Mouse (Mus musculus) fat pad, adult 2 months (tissue): ENCODE results near the gene Ccdc190.

Source experiments
- DNase-seq: peaks from one replicate; pipeline ENCODE4 v3.0.0-alpha.2; 2011; ENCODE audit warnings: low read depth, low spot score; ENCODE audit errors: extremely low read depth

Ccdc190 gene

DNA sequence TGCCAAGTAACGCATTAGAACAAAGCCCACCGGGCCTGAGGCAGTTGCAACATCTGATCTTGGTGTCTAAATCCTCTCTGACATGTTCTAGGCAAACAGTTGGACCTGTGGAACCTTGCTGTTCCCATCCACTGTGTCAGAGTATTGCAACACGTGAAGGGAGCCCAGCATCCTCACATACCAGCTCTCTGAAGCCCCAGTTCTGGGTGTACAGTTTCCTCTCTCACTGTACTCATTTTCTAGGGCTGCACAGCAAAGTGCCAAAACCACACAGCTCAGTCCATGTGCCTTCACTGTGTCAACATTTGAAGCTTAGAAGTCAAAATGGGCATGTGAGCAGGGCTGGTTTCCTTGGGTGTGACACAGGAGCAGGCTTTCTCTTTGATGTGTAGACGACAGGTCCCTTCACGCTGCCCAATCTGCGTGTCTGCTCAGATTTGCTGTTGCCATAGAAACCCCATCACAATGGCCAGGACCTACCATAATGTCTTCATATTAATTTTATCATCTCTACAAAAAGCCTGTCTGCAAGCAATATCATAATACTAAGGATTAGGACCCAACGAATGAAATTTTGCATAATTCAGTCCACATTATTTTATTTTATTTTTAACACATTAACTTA lies 3.8 kb downstream of the Ccdc190 start:
- DNase-seq, result no peak

DNA sequence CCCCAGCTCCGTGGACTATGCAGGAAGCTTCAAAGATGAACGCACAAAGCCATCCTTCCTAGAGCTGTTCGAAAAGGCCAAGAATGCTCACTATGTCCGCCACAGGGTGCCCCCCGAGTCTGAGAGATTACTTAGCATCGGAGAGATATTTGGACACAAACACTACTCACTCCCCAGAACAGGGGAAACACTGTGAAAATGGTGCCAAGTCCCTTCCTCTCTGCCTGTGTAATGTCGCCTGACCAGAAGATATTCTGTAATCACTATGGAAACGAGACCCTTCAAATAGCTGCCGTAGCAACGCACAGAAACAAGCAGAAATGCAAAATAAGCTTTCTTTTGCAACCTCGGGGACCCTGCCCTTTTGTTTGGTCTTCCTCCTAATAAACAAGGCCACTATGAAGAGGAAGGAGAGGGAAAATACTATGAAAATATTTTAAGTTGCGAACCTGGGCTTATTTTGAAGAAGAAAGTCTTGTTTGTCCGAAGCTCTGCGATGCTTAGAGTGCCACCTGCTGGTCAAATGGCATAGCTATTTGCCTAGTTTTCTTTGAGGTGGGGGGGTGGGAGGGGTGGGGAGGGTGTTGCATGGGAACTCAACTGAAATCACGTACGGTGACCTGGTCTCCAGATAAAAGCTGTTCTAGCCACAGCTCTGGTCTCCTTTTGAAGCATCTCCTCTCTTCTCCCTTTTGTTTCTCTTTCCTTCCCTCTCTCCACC lies 5.7 kb downstream of the Ccdc190 start:
- DNase-seq, result no peak

DNA sequence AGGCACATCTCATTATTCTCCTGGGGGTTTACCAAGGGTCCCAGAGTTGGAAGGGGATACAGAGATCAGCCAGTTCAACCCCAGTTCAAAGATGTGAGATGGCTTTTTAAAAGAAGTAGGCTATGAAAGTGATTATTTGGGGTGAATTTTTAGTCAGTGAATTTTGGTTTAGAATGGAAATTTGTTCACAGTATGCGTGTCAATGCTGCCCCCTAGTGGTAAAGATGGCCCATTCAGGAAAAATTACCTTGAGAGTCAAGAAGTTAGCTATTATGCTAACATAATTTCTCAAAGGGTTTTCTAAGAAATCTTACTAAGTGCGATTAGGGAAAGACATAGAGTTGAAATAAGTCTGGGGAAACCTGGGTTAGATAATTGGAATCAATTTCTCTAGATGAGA lies 10.9 kb downstream of the Ccdc190 start:
- no peak for DNase-seq

DNA sequence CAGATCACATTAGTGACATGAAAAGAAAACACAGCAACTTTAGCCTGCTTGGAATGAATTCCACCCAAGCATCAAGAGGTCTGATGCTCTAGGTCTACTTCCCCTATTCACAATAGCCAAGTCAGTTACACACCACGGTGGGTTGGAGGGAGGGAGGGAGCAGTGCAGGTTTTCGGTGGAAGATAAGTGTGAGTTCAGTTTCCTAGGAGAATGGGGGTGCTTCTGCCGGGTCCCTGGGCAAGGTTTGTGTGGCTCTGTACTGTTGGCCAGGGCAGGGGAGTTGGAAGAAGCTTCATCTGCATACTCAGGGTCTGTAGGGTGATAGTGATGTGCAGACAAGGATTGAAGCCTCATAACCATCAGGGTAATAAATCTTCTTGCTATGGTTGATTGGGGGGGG lies 17.6 kb downstream of the Ccdc190 start:
- no peak for DNase-seq

DNA sequence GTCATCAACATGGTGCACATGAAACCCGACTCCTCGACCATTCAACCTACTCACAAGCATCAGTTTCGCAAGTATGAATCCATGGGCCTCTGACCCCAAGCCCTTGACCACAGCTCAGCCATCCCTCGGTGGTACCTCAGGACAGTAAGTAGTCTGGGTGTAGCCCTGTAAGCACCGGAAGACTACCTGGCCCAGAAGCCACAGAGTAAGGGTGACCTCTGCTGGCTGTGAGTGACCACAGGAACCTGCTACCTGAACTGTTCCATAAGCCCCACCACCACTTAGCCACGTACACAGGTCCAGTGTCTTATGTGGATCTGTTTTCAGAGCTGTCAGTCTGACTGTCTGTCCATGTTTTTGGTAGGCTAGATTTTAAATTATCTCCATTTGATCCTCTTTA lies 19.2 kb downstream of the Ccdc190 start:
- no peak for DNase-seq

DNA sequence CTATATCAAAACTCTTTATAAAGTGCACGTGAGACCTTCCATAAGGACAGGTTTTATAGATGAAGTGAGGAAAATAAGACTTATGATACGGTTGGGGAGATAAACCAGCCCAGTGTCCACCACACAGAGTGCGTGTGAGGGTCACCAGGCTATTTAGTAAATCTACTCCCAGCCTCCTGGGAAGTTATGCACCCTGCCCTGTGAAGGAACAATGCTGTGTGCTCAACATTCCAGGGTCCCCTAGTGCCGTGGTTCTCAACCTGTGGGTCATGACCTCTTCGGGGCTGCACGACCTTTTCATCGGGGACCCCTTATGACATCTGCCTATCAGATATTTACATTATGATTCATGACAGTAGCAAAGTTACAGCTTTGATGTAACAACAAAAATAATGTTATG lies 19.8 kb downstream of the Ccdc190 start:
- DNase-seq, result no peak

DNA sequence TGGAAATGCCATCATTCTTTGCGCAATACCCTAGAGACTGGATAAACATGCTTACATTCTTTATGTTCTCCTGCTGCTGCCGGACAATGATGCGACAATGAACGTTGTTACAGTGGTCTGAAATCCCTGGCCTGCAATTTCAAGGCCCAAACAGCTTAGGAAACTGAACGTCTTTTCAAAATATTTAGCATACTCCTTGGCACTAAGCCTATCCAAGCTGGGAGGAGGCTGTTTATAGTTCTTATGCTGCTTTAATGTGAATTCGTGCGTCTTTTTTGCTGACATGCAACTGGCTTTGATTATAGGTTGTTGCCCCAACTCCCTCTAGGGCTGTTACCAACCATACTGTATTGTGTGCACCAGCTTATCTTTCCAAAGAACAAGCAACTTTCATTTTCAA lies 20.4 kb downstream of the Ccdc190 start:
- no peak for DNase-seq

DNA sequence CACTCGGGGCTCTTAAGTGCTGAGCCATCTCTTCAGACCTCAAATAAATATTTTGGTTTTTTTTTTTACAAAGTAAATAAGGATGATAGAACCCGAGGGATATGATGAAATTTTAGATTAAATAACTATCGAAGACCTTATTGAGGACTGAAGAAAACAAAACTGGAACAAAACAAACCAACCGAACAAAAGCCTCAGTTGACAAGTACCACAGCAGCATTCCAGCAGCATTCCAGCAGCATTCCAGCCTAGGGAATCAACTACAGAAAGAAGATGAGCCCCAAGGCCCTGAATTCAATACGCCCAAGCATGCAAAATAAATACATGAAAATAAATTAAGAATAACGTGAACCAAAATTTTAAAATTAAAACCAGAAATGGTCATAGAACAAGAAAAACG lies 21.5 kb downstream of the Ccdc190 start:
- DNase-seq, result no peak

DNA sequence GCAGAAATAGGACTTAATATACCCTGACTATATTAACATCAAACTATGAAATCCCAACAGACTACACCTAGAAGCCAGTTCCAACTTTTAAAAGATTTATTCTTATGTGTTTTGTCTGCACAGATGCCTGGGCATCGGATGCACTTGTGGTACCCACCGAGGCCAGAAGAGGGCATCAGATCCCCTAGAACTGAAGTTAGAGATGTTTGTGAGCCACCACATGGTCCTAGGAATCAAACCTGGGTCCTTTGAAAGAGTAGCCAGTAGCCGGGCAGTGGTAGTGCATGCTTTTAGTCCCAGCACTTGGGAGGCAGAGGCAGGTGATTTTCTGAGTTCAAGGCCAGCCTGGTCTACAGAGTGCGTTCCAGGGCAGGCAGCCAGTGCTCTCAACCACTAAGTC lies 22.2 kb downstream of the Ccdc190 start:
- no peak for DNase-seq

DNA sequence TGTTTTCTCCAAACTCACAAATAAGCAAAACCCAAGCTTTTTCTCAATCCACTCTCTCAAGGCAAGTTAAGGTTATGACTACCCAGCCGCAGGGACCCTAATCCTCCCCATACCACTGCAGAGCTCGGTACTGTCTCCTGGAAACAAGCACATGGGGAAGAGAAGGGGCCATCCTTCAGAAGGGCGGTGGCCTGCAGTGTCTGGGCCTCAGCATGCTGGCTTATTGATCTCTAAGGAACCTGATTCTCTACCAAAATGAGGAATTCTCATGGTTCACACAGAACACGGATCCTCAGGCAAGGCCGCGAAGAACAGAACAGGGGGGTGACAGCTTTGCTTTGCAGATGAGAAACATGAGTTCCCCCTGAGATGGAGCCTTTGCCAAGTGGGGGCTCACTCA lies 23.1 kb downstream of the Ccdc190 start:
- DNase-seq, result no peak

DNA sequence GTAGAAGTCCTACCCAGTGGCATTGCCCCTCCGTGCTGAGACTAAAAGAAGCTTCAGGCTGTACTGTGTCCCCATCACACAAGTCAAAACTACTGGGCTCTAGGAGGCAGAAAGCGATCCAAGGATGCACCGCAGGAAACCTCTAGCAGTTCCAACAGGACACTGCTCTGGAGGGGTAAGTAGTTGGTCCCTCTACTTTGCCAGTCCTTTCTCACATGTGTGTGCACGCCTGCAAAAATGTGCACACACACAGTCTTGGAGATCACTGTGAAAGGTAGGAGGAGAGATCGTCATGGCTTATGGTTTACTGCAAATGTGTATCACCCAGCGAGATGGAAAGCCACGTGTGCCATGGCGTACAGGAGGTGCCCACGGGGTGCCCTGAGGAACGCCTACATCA lies 24.2 kb downstream of the Ccdc190 start:
- DNase-seq, result no peak

DNA sequence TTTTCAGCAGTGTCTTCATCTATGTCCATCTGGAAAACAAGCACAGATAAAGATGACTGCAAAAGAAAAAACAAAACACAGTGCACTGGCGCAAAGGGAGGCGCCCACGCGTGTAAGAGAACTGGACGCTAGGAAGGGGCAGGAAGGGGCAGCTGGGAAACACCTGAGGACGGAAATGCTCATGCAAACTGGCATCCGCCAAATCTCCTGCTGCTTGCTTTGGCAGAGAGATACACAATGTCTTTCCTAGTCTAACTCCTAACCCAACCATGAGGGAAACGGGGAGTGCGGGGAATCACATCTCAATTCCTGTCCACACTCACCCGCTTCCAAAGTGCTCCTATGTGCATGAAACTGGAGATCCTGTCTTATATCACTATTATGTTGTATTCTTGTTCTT lies 24.7 kb downstream of the Ccdc190 start:
- DNase-seq, result no peak

DNA sequence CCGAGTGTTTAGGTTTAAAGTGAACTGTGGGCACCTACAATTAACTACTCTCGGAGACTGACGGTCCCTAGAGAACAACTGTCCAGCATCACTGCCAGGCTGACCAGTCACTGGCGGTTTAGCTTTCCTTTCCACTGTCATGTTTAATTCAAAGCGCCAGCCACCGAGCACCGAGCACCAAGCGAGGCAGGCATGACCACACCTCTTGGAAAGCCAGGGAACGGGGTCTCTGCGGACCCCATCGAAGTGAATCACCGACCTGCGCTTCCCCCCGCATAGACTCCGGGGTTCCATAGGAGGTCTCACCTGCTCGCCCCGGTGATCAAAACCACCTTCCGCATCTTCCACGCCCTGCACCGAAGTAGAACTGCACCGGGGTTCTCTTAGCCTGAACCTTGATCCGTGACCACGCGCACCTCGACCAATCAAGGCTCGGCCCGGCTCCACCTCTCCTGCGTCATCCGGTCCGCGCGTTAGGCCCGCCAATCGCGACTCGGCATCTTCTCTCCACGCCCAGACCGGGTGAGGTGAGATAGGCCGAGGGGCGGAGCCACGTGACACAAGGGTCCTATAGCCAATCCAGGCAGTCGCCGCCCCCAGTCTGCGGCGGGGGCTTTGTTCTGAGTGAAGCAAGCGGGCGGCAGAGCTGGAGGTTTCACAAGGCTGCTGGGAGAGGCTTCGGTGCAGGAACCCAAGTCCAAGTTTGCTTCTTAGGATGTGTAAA lies 40.5 kb downstream of the Ccdc190 start, which contains the start of gene Hsd17b7:
Gene Hsd17b7 (minus strand): TSS at position 450 of the 724 bp plus-strand sequence.
- peak; percentile 81 for DNase-seq

DNA sequence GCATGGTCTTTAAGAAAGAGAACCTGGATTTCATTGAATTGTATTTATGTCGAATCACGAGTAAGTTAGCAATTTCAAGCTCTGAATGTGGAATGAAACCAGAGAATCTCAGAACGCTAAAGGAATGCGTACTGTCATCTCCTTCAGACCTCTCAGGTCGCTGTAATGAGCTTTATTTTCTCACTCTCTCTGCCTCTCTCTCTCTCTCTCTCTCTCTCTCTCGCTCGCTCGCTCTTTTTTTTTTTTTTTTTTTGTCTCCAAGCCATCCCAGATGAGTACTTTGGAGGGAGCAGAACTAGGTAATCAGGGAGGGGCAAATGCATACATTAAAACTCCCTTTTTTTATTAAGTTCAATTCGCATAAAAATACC lies 41.1 kb downstream of the Ccdc190 start:
- no peak for DNase-seq

DNA sequence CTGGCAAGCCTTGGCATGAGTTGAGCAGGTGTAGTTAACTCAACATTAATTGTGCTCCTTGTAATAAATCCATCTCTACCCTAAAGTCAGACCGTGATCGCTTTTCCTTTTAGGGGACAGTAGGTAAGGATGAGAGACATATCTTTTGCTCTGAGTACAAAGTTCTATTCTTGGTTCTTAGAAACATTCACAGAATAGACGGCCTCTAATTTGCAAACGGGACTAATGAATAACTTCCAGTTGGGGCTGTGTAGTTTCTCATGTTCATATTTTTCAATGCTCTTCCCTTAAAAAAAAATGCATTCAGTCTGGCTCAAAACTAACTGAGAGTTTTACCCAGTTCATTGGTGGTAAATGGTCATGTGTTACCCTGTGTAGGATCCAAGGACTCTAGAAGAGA lies 42.5 kb downstream of the Ccdc190 start:
- DNase-seq, result no peak

DNA sequence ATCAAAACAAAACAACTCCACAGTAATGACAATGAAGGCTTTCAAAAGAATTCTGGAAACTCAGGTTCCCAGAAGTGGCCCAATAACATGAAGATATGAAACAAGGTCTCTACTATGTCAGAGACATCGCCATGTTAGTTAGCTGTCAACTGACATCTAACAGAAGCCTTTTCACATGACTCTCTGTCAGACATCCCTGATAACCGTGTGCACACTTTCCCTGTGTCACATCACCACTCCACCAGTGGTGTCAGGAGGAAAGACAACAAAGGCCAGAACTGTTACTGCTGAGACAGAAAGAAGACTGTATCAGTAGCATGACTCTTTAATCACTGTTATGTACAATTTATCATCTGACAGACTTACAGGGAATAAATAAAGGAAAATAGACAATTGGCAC lies 43.5 kb downstream of the Ccdc190 start:
- DNase-seq, result no peak

DNA sequence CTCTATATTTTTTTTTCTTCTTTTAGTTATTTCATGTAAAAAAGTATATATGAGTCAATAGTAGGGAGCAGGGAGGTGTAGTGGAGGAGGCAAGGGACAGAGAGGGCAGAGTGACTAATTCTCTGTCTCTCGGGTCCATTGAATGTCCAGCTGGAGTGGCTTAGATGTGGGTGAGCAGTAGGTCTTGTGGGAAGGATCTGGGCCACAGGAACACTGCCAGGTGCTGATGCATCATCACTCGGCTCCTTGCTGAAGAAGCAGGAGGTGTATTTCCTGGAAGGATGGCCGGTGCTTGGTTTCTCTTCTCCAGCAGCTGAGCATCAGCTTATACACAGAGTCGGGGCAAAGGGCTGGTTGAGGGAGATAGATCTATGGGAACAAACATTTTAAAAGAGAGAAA lies 49.2 kb downstream of the Ccdc190 start:
- DNase-seq, result no peak
